Mouse (Mus musculus) gastrocnemius, adult 2 months (tissue): ENCODE measurements around the gene Bace1. TPM values are rescaled to one million over a fixed set of nuclear protein-coding genes. Genes with fewer than 3 reads are reported as not detected.

Experiments used
- DNase-seq: peaks from one replicate; pipeline ENCODE4 v3.0.0; 2022
- H3K27ac ChIP-seq: fragments of 200-600 bp; 2 replicates; pipeline ENCODE4 v1.8.1; 2022; ENCODE audit warnings: mild to moderate bottlenecking
- H3K4me3 ChIP-seq: fragments of 200-600 bp; 2 replicates; pipeline ENCODE4 v1.8.1; 2022; ENCODE audit warnings: mild to moderate bottlenecking, moderate library complexity
- CTCF ChIP-seq: fragments of 200-600 bp; IDR thresholded peaks from 2 replicates; pipeline ENCODE4 v1.8.1; 2022; ENCODE audit warnings: antibody characterized with exemption, mild to moderate bottlenecking, moderate library complexity
- intact Hi-C: fragments of 180-260 bp; cut with DNase I; formaldehyde crosslinking; loops from one replicate; pipeline ENCODE4 v1.15.1; 2025
- long read RNA-seq, 2 experiments: library from polyadenylated mRNA; stranded (forward); transcript quantifications; one replicate each; pipeline ENCODE4 v2.0.0; 2021
- total RNA-seq, 2 experiments: library from RNA; stranded (reverse); gene quantifications; 2 replicates each; pipeline ENCODE4 v1.2.3; 2021

The Bace1 gene
- 10 to 100 TPM; 26.1 to 72.2 TPM for total RNA-seq
- long read RNA-seq, experiment 1, full-length matches to known transcripts = 21 of 69 reads
- long read RNA-seq, experiment 1, partial matches to known transcripts = 2 of 69 reads
- long read RNA-seq, experiment 1, other reads (novel, unspliced or antisense) = 46 of 69 reads
- long read RNA-seq, experiment 2, full-length matches to known transcripts = 30 of 101 reads
- long read RNA-seq, experiment 2, partial matches to known transcripts = 11 of 101 reads
- long read RNA-seq, experiment 2, other reads (novel, unspliced or antisense) = 60 of 101 reads

- TF ChIP-seq CTCF = peak; percentile 51
- DNase-seq = peak; percentile 91
- H3K27ac ChIP-seq = peak within 1 kb of the TSS; percentile 86
- intact Hi-C loops = loop anchor here (5.0 kb wide), 1 partner anchor 39 kb away; no protein-coding TSS in a partner anchor
- H3K4me3 ChIP-seq = peak within 1 kb of the TSS; percentile 75
These were observed at the start of gene Bace1 for GRCm38 (mm10) chr9:45838434-45839138. Gene Bace1, plus strand, starts transcription at chr9:45838580.

GRCm38 (mm10) chr9:45791456-45792142, 46.8 kb upstream of the Bace1 start:
- intact Hi-C loops = no loop called here
- TF ChIP-seq CTCF = no peak
- DNase-seq = no peak
- Histone ChIP-seq H3K4me3 (no peak overlapping the region), H3K27ac (no peak overlapping the region)

GRCm38 (mm10) chr9:45792235-45792634, 46.1 kb upstream of the Bace1 start:
- TF ChIP-seq CTCF = no peak
- no peak for DNase-seq
- no peak overlapping the region for H3K4me3 ChIP-seq
- no peak overlapping the region for H3K27ac ChIP-seq
- intact Hi-C loops = no loop called here

- no peak for DNase-seq
- H3K4me3 ChIP-seq = no peak overlapping the region
- intact Hi-C loops = no loop called here
- TF ChIP-seq CTCF = no peak
- no peak overlapping the region for H3K27ac ChIP-seq
These were observed 44.7 kb upstream of the Bace1 start for GRCm38 (mm10) chr9:45793697-45794096.

GRCm38 (mm10) chr9:45795722-45796121, 42.7 kb upstream of the Bace1 start:
- intact Hi-C loops = no loop called here
- DNase-seq = peak; percentile 60
- no peak for TF ChIP-seq CTCF
- Histone ChIP-seq H3K4me3 (no peak overlapping the region), H3K27ac (peak overlapping the region; percentile 68)

GRCm38 (mm10) chr9:45797271-45797670, 41.1 kb upstream of the Bace1 start:
- no peak overlapping the region for H3K4me3 ChIP-seq
- TF ChIP-seq CTCF = no peak
- DNase-seq = no peak
- intact Hi-C loops = no loop called here
- H3K27ac ChIP-seq = no peak overlapping the region

GRCm38 (mm10) chr9:45798467-45799164, 39.8 kb upstream of the Bace1 start:
- intact Hi-C loops = no loop called here
- H3K27ac ChIP-seq = no peak overlapping the region
- peak overlapping the region; percentile 11 for H3K4me3 ChIP-seq
- peak; percentile 26; the same call in 1 of the 2 replicates for TF ChIP-seq CTCF
- peak; percentile 54 for DNase-seq

GRCm38 (mm10) chr9:45799402-45799801, 39.0 kb upstream of the Bace1 start:
- Histone ChIP-seq H3K4me3 (no peak overlapping the region), H3K27ac (no peak overlapping the region)
- DNase-seq = no peak
- no peak for TF ChIP-seq CTCF
- intact Hi-C loops = no loop called here

- Histone ChIP-seq H3K4me3 (no peak overlapping the region), H3K27ac (no peak overlapping the region)
- DNase-seq = no peak
- intact Hi-C loops = no loop called here
- TF ChIP-seq CTCF = no peak
These were observed 35.2 kb upstream of the Bace1 start for GRCm38 (mm10) chr9:45803070-45803774.

GRCm38 (mm10) chr9:45806847-45807246, 31.5 kb upstream of the Bace1 start:
- no peak for DNase-seq
- Histone ChIP-seq H3K4me3 (no peak overlapping the region), H3K27ac (no peak overlapping the region)
- intact Hi-C loops = no loop called here
- TF ChIP-seq CTCF = no peak

- intact Hi-C loops = no loop called here
- TF ChIP-seq CTCF = no peak
- Histone ChIP-seq H3K4me3 (no peak overlapping the region), H3K27ac (no peak overlapping the region)
- peak; percentile 6 for DNase-seq
These were observed 31.0 kb upstream of the Bace1 start for GRCm38 (mm10) chr9:45807337-45807736.

- Histone ChIP-seq H3K4me3 (no peak overlapping the region), H3K27ac (no peak overlapping the region)
- DNase-seq = no peak
- TF ChIP-seq CTCF = no peak
- intact Hi-C loops = no loop called here
These were observed 30.6 kb upstream of the Bace1 start for GRCm38 (mm10) chr9:45807761-45808160.
